Mouse (Mus musculus): ENCODE data around the gene Hmg20b.

- TF ChIP-seq CTCF (IDR thresholded peaks at IDR 0.05; ENCODE audit: borderline replicate concordance, extremely low read depth, insufficient read depth, insufficient read length) (no peak), POLR2A (IDR thresholded peaks at IDR 0.05; ENCODE audit: borderline replicate concordance, extremely low read depth, insufficient read depth, insufficient read length, poor library complexity, severe bottlenecking) (no peak)
Observed at GRCm38 (mm10) chr10:81336558-81336957, 13.7 kb downstream of the Hmg20b start.

Measured in brain, embryonic 14.5 days (tissue).